Mouse (Mus musculus) midbrain, postnatal 0 days (tissue): ENCODE results near the gene Tmcc2. TPM values are rescaled to one million over a fixed set of nuclear protein-coding genes. Genes with fewer than 3 reads are reported as not detected.
A peak's percentile ranks its signal among the peaks of the same experiment; 100 is the strongest.

Experiments
- ATAC-seq: fragments of 200-750 bp; cut with Nextera tagmentation; 2 replicates; pipeline ENCODE4 v1.8.0; 2017; ENCODE audit warnings: moderate number of reproducible peaks, mild to moderate bottlenecking, moderate TSS enrichment, moderate library complexity; ENCODE audit not compliant: low FRiP score
- DNase-seq: peaks from one replicate; pipeline ENCODE4 v3.0.0-alpha.2; 2015; ENCODE audit warnings: low spot score
- H3K27ac ChIP-seq: fragments of 300-500 bp; sonication (generic); 2 replicates; pipeline ENCODE4 v1.5.1; 2014; ENCODE audit warnings: low read depth, mild to moderate bottlenecking, low read length, mixed read lengths
- H3K27me3 ChIP-seq: fragments of 300-500 bp; sonication (generic); 2 replicates; pipeline ENCODE4 v1.6.1; 2014; ENCODE audit warnings: low read length, control low read depth, mixed read lengths; ENCODE audit not compliant: insufficient read depth
- H3K36me3 ChIP-seq: fragments of 300-500 bp; sonication (generic); 2 replicates; pipeline ENCODE4 v1.6.1; 2014; ENCODE audit warnings: low read length, control low read depth, mixed read lengths; ENCODE audit not compliant: insufficient read depth
- H3K4me1 ChIP-seq: fragments of 300-500 bp; sonication (generic); 2 replicates; pipeline ENCODE4 v1.6.1; 2014; ENCODE audit warnings: mild to moderate bottlenecking, control low read depth, antibody characterized with exemption, low read length, mixed read lengths; ENCODE audit not compliant: insufficient read depth
- H3K4me2 ChIP-seq: fragments of 300-500 bp; sonication (generic); 2 replicates; pipeline ENCODE4 v1.6.1; 2014; ENCODE audit warnings: low read depth, mild to moderate bottlenecking, low read length, mixed read lengths; ENCODE audit not compliant: poor library complexity, severe bottlenecking
- H3K4me3 ChIP-seq: fragments of 300-500 bp; sonication (generic); 2 replicates; pipeline ENCODE4 v1.5.1; 2014; ENCODE audit warnings: low read depth, mild to moderate bottlenecking, low read length, moderate library complexity
- H3K9ac ChIP-seq: fragments of 300-500 bp; sonication (generic); replicated peaks from 2 replicates; pipeline ENCODE4 v1.6.1; 2014; ENCODE audit warnings: mild to moderate bottlenecking, low read length, moderate library complexity, mixed read lengths; ENCODE audit not compliant: poor library complexity, severe bottlenecking
- H3K9me3 ChIP-seq: fragments of 300-500 bp; sonication (generic); 2 replicates; pipeline ENCODE4 v1.6.1; 2016; ENCODE audit warnings: low read length, control low read depth
- CTCF ChIP-seq: IDR thresholded peaks from 2 replicates; pipeline ENCODE4 v1.5.1; 2016; ENCODE audit warnings: antibody characterized with exemption, mild to moderate bottlenecking
- WGBS: fragments of 180-500 bp; shearing (Covaris S2); extraction: QIAGEN DNeasy Blood & Tissue Kit; methylation state at CpG from one replicate; pipeline ENCODE4 v1.1.7; 2014; 5-methylcytosine and 5-hydroxymethylcytosine counted together
- polyA plus RNA-seq: library from polyadenylated mRNA; unstranded; fragments of >200 nt; fragmentation: Nextera tagmentation; extraction: Ambion mirVana; gene quantifications from 2 replicates; pipeline ENCODE4 v1.2.1, GENCODE M21; 2015
- total RNA-seq: library from RNA; depleted of rRNA; stranded (reverse); fragments of >200 nt; gene quantifications from 2 replicates; pipeline ENCODE4 v1.2.3, GENCODE M21; 2014; rRNA removed

Tmcc2 gene
- total RNA-seq: 115 and 152 TPM in 2 replicates
- 35.4 and 36.3 TPM in 2 replicates for polyA plus RNA-seq

GRCm38 (mm10) chr1:132390691-132391579 lies at the start of gene Tmcc2:
TSS of gene Tmcc2 (minus strand) at chr1:132391281.
- Histone ChIP-seq H3K36me3 (no peaks in the 10 kb centered on the region), H3K9ac (peak within 1 kb of the TSS; percentile 90), H3K9me3 (no peaks in the 10 kb centered on the region), H3K4me1 (peaks cover 19% of the 10 kb centered on the region), H3K4me3 (peak within 1 kb of the TSS; percentile 79), H3K27ac (peak within 1 kb of the TSS; percentile 84), H3K27me3 (no peaks in the 10 kb centered on the region), H3K4me2 (peak within 1 kb of the TSS; percentile 87)
- peak; percentile 40 for DNase-seq
- TF ChIP-seq CTCF: no peak
- under 1% methylated on average over 42 of the region's 50 CpGs for WGBS
- ATAC-seq: peak; percentile 55; the same call in 1 of the 2 replicates

- 77% methylated on average over 5 of the region's 5 CpGs for WGBS
- no peak overlapping the region for H3K4me2 ChIP-seq
- TF ChIP-seq CTCF: no peak
- no peaks in the 10 kb centered on the region for H3K9me3 ChIP-seq
- H3K36me3 ChIP-seq: peaks cover 17% of the 10 kb centered on the region
- H3K9ac ChIP-seq: no peak overlapping the region
- no peak overlapping the region for H3K4me3 ChIP-seq
- H3K27ac ChIP-seq: no peak overlapping the region
- ATAC-seq: no peak
- DNase-seq: no peak
- H3K27me3 ChIP-seq: no peaks in the 10 kb centered on the region
- H3K4me1 ChIP-seq: no peaks in the 10 kb centered on the region
Observed at GRCm38 (mm10) chr1:132437389-132437788, 46.3 kb upstream of the Tmcc2 start.

- TF ChIP-seq CTCF: no peak
- Histone ChIP-seq H3K4me2 (no peak overlapping the region), H3K4me3 (no peak overlapping the region), H3K36me3 (peaks cover 13% of the 10 kb centered on the region), H3K27me3 (no peaks in the 10 kb centered on the region), H3K9me3 (no peaks in the 10 kb centered on the region), H3K4me1 (no peaks in the 10 kb centered on the region), H3K27ac (no peak overlapping the region), H3K9ac (no peak overlapping the region)
- ATAC-seq (no peak), DNase-seq (no peak)
- WGBS: 49% methylated on average over 1 of the region's 1 CpGs
Observed at GRCm38 (mm10) chr1:132436960-132437359, 45.9 kb upstream of the Tmcc2 start.

GRCm38 (mm10) chr1:132436320-132436958 lies 45.4 kb upstream of the Tmcc2 start:
- Histone ChIP-seq H3K4me3 (no peak overlapping the region), H3K4me1 (no peaks in the 10 kb centered on the region), H3K27ac (no peak overlapping the region), H3K4me2 (no peak overlapping the region), H3K9ac (no peak overlapping the region), H3K9me3 (no peaks in the 10 kb centered on the region), H3K27me3 (no peaks in the 10 kb centered on the region), H3K36me3 (peaks cover 11% of the 10 kb centered on the region)
- DNase-seq (no peak), ATAC-seq (no peak)
- no peak for TF ChIP-seq CTCF
- 75% methylated on average over 4 of the region's 4 CpGs for WGBS

- Histone ChIP-seq H3K4me3 (no peak overlapping the region), H3K9me3 (no peaks in the 10 kb centered on the region), H3K9ac (no peak overlapping the region), H3K36me3 (peaks cover 5% of the 10 kb centered on the region; the same call in 1 of the 2 replicates), H3K4me1 (peaks cover 5% of the 10 kb centered on the region; the same call in 1 of the 2 replicates), H3K27me3 (no peaks in the 10 kb centered on the region), H3K27ac (no peak overlapping the region), H3K4me2 (no peak overlapping the region)
- TF ChIP-seq CTCF: no peak
- 93% methylated on average over 12 of the region's 12 CpGs for WGBS
- ATAC-seq (no peak), DNase-seq (peak; percentile 20)
Observed at GRCm38 (mm10) chr1:132434032-132434431, 43.0 kb upstream of the Tmcc2 start.

GRCm38 (mm10) chr1:132433349-132433748 lies 42.3 kb upstream of the Tmcc2 start:
- Histone ChIP-seq H3K9me3 (no peaks in the 10 kb centered on the region), H3K9ac (no peak overlapping the region), H3K4me2 (no peak overlapping the region), H3K4me3 (no peak overlapping the region), H3K4me1 (peaks cover 5% of the 10 kb centered on the region; the same call in 1 of the 2 replicates), H3K27ac (no peak overlapping the region), H3K27me3 (no peaks in the 10 kb centered on the region), H3K36me3 (peaks cover 5% of the 10 kb centered on the region; the same call in 1 of the 2 replicates)
- ATAC-seq (no peak), DNase-seq (peak; percentile 76)
- no peak for TF ChIP-seq CTCF
- WGBS: 49% methylated on average over 5 of the region's 5 CpGs
